Mouse (Mus musculus) liver, embryonic 14.5 days (tissue): Measurements from ENCODE around the gene Ola1. TPM values are rescaled to one million over a fixed set of nuclear protein-coding genes. Genes with fewer than 3 reads are reported as not detected.

Source experiments
- ATAC-seq: fragments of 200-750 bp; cut with Nextera tagmentation; 2 replicates; pipeline ENCODE4 v1.8.0; 2017; ENCODE audit warnings: moderate number of reproducible peaks, mild to moderate bottlenecking, moderate library complexity; ENCODE audit not compliant: insufficient read depth
- DNase-seq, 3 experiments: peaks; one replicate each; pipeline ENCODE4 v3.0.0-alpha.2; 2012 to 2013; ENCODE audit warnings: low read depth in 3 of 3, low spot score in 3 of 3
- H3K27ac ChIP-seq: fragments of 300-500 bp; sonication (generic); 2 replicates; pipeline ENCODE4 v1.5.1; 2014; ENCODE audit warnings: moderate library complexity, mild to moderate bottlenecking, control low read depth, inconsistent platforms
- H3K27me3 ChIP-seq: fragments of 300-500 bp; sonication (generic); 2 replicates; pipeline ENCODE4 v1.6.1; 2014; ENCODE audit warnings: mild to moderate bottlenecking, low read length, moderate library complexity; ENCODE audit not compliant: control insufficient read depth, insufficient read depth
- H3K36me3 ChIP-seq: fragments of 300-500 bp; sonication (generic); replicated peaks from 2 replicates; pipeline ENCODE4 v1.6.1; 2014; ENCODE audit warnings: low read depth; ENCODE audit not compliant: control insufficient read depth, insufficient read depth
- H3K4me1 ChIP-seq, 2 experiments: fragments of 200-500 bp in 1 of 2; fragments of 300-500 bp in 1 of 2; sonication (generic) in 1 of 2; replicated peaks; 2 replicates each; pipeline ENCODE4 v1.6.1; 2012 to 2014; ENCODE audit warnings: antibody characterized with exemption in 1 of 2, inconsistent platforms in 1 of 2, low read length in 1 of 2; ENCODE audit not compliant: control insufficient read depth in 2 of 2, insufficient read depth in 2 of 2
- H3K4me2 ChIP-seq: fragments of 300-500 bp; sonication (generic); 2 replicates; pipeline ENCODE4 v1.6.1; 2014; ENCODE audit warnings: low read depth, mild to moderate bottlenecking, control low read depth, moderate library complexity
- H3K4me3 ChIP-seq, 2 experiments: fragments of 200-500 bp in 1 of 2; fragments of 300-500 bp in 1 of 2; sonication (generic) in 1 of 2; 2 replicates each; pipeline ENCODE4 v1.5.1; 2012 to 2014; ENCODE audit warnings: low read depth in 2 of 2, low read length in 2 of 2, mild to moderate bottlenecking in 2 of 2, control low read depth in 1 of 2, inconsistent platforms in 1 of 2, moderate library complexity in 1 of 2; ENCODE audit not compliant: insufficient read depth in 1 of 2
- H3K9ac ChIP-seq: fragments of 300-500 bp; sonication (generic); replicated peaks from 2 replicates; pipeline ENCODE4 v1.6.1; 2014; ENCODE audit warnings: mild to moderate bottlenecking, control low read depth, moderate library complexity
- H3K9me3 ChIP-seq: fragments of 300-500 bp; sonication (generic); 2 replicates; pipeline ENCODE4 v1.6.1; 2016; ENCODE audit warnings: low read length, mixed read lengths; ENCODE audit not compliant: control insufficient read depth
- CTCF ChIP-seq: IDR thresholded peaks from 2 replicates; pipeline ENCODE4 v1.5.1; 2016; ENCODE audit warnings: antibody characterized with exemption, low read depth, control low read depth
- EP300 ChIP-seq: IDR thresholded peaks from 2 replicates; pipeline ENCODE4 v1.6.1; 2016; ENCODE audit warnings: antibody characterized with exemption, low read depth
- WGBS: fragments of 180-500 bp; shearing (Covaris S2); extraction: QIAGEN DNeasy Blood & Tissue Kit; methylation state at CpG from one replicate; pipeline ENCODE4 v1.1.7; 2014; ENCODE audit not compliant: insufficient replicate concordance; 5-methylcytosine and 5-hydroxymethylcytosine counted together
- polyA plus RNA-seq, 2 experiments: library from polyadenylated mRNA; depleted of rRNA in 1 of 2; stranded (reverse) in 1 of 2; unstranded in 1 of 2; fragments of >200 nt; fragmentation: Nextera tagmentation in 1 of 2; extraction: Ambion mirVana in 1 of 2; gene quantifications; 2 replicates each; pipeline versions ENCODE4 v1.2.1 to v1.2.3; 2012 to 2014

Ola1 gene
- polyA plus RNA-seq (2012; rRNA removed): 16.0 and 25.2 TPM in 2 replicates
- polyA plus RNA-seq (2014; fragmentation: Nextera tagmentation; extraction: Ambion mirVana): 43.0 and 44.6 TPM in 2 replicates

DNA sequence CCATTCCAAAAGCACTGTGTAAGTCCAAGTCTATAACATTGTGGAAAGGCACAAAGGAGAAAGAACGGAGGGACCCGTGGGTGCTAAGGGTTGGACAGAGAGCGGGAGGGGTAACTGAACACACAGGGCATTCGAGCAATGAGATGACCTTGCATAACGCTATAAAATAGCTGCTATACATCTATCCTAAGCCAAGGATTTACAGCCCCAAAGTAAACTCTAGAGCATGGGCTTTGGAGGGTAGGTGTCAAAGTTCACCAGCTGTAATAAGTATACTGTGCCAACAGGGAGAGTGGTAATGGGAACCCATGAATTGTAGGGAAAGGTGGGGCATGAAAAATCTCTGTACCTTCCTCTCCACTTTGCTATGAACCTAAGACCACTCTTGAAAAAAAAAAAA is at the start of gene Ola1:
Ola1 (minus strand) TSS at position 12 of the 400 bp plus-strand sequence.
- Histone ChIP-seq H3K9ac (no peak within 1 kb of the TSS), H3K27ac (no peak within 1 kb of the TSS), H3K36me3 (no peaks in the 10 kb centered on the region), H3K4me2 (no peak within 1 kb of the TSS), H3K4me1 (peaks cover 0 to 3% of the 10 kb centered on the region in 2 experiments; a peak in 1 of 4 replicates), H3K4me3 (no peak within 1 kb of the TSS), H3K27me3 (no peaks in the 10 kb centered on the region), H3K9me3 (no peaks in the 10 kb centered on the region)
- DNase-seq (no peak), ATAC-seq (no peak)
- WGBS: 77% methylated on average over 5 of the region's 5 CpGs
- TF ChIP-seq EP300 (no peak), CTCF (no peak)

DNA sequence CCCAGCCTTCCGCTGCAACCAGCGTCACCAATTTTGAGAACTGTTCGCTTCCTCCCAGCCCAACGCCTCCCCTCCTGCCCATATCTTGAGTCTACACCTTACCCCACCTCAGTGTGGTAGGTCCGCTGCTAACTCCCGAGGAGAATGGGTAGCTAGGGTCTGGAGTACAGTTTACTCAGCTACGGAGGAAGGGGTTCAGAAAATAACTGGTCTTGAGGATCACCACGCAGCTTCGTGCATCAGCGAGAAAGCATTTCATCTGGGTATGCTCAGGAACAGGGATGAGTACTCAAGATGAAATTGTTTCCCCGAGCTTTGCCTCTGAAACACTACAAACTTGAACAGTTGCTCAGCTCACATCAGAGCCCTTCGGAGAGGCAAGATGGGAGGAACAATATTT is 49.6 kb upstream of the Ola1 start:
- TF ChIP-seq CTCF (no peak), EP300 (no peak)
- peaks cover 97% of the 10 kb centered on the region for H3K27me3 ChIP-seq
- no peaks in the 10 kb centered on the region for H3K36me3 ChIP-seq
- H3K27ac ChIP-seq: no peak overlapping the region
- ATAC-seq: no peak
- no peak for DNase-seq
- WGBS: 2% methylated on average over 12 of the region's 12 CpGs
- H3K9ac ChIP-seq: no peak overlapping the region
- no peak overlapping the region for H3K4me2 ChIP-seq
- peaks cover 0 to 5% of the 10 kb centered on the region in 2 experiments; a peak in 3 of 4 replicates for H3K4me1 ChIP-seq
- H3K9me3 ChIP-seq: no peaks in the 10 kb centered on the region
- no peak overlapping the region for H3K4me3 ChIP-seq

DNA sequence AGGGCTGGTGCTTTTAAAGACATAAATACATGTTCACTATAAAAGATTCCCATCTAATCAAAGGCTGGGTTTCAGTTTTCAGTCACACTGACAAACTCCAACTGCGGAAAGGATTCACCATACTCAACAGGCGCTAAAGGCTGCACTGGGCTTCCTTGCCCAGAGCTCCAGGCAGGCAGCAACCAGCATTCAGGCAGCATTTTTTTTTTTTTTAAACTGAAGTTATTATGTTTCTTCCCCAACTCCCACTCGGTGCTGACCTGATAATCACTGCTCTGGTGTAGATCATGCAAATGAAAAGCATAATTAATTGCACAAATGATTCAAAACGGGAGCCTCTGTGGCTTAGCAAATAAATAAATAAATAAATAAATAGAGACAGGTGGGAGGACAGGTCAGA is 49.1 kb upstream of the Ola1 start:
- Histone ChIP-seq H3K27ac (no peak overlapping the region), H3K4me1 (peaks cover 0 to 5% of the 10 kb centered on the region in 2 experiments; a peak in 3 of 4 replicates), H3K36me3 (no peaks in the 10 kb centered on the region), H3K27me3 (peaks cover 97% of the 10 kb centered on the region), H3K4me2 (no peak overlapping the region), H3K9me3 (no peaks in the 10 kb centered on the region), H3K9ac (no peak overlapping the region), H3K4me3 (no peak overlapping the region)
- TF ChIP-seq EP300 (no peak), CTCF (no peak)
- no peak for DNase-seq
- WGBS: 5% methylated on average over 4 of the region's 4 CpGs
- no peak for ATAC-seq

DNA sequence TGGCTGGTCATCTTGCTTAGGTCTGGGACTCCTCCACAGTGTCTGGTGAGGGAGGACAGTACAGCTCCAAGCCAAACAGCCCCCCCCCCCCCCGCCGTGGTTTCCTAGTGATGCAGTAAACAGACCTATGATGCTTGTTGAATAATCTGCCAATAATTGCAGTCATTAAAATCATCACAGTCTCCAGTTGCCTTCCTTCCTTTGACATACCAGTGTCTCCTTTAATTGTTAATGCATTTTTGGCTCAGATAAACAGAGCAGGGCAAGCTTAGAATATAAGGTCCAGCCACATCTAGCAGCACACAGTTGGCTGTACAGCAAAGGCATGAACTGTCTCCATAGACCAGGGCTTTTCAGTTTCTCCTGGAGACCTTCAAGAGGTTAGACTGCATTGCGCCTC is 48.5 kb upstream of the Ola1 start:
- H3K9me3 ChIP-seq: no peaks in the 10 kb centered on the region
- peaks cover 0 to 2% of the 10 kb centered on the region in 2 experiments; a peak in 2 of 4 replicates for H3K4me1 ChIP-seq
- H3K9ac ChIP-seq: no peak overlapping the region
- no peak overlapping the region for H3K4me2 ChIP-seq
- DNase-seq (no peak), ATAC-seq (no peak)
- H3K27me3 ChIP-seq: peaks cover 96% of the 10 kb centered on the region
- H3K4me3 ChIP-seq: no peak overlapping the region
- WGBS: 25% methylated on average over 3 of the region's 3 CpGs
- no peaks in the 10 kb centered on the region for H3K36me3 ChIP-seq
- no peak for TF ChIP-seq EP300
- no peak for TF ChIP-seq CTCF
- H3K27ac ChIP-seq: no peak overlapping the region

GRCm38 (mm10) chr2:73266623-73267022 is 47.9 kb upstream of the Ola1 start:
- peaks cover 96% of the 10 kb centered on the region for H3K27me3 ChIP-seq
- no peak for TF ChIP-seq EP300
- TF ChIP-seq CTCF: no peak
- H3K27ac ChIP-seq: no peak overlapping the region
- H3K36me3 ChIP-seq: no peaks in the 10 kb centered on the region
- no peak for DNase-seq
- ATAC-seq: no peak
- H3K9me3 ChIP-seq: no peaks in the 10 kb centered on the region
- H3K4me2 ChIP-seq: no peak overlapping the region
- no peak overlapping the region for H3K9ac ChIP-seq
- 30% methylated on average over 1 of the region's 1 CpGs for WGBS
- peaks cover 0 to 2% of the 10 kb centered on the region in 2 experiments; a peak in 1 of 4 replicates for H3K4me1 ChIP-seq
- H3K4me3 ChIP-seq: no peak overlapping the region
